Mouse (Mus musculus) gastrocnemius, adult 18-20 months (tissue): ENCODE data around the gene 4930404N11Rik. TPM values are rescaled to one million over a fixed set of nuclear protein-coding genes. Genes with fewer than 3 reads are reported as not detected.

Source experiments
- DNase-seq: peaks from one replicate; pipeline ENCODE4 v3.0.0; 2021; ENCODE audit warnings: low spot score
- total RNA-seq, 2 experiments: library from RNA; stranded (reverse); gene quantifications; 2 replicates each; pipeline ENCODE4 v1.2.3; 2021

The 4930404N11Rik gene
- total RNA-seq, 2 experiments from 2014 or later = 0.23 to 0.66 TPM

DNA sequence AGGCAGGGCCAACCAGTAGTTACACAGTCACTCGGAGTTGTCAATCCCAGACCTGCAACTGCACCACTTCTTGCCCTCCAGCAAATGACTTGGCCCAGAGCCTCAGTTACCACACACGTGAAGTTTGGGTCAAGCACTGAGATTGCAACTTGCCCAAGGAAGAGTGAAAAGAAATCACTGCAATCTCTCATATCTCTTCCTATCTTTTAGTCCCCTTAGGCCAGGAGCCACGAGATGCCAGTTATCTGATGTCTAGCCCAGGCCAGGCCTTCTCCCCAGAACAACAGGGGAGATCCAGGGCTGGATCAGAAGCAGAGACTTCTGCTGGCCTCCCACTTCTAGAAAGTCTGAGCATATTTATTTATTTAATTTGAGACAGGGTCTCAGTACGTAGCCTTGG lies 10.1 kb downstream of the 4930404N11Rik start:
- no peak for DNase-seq

DNA sequence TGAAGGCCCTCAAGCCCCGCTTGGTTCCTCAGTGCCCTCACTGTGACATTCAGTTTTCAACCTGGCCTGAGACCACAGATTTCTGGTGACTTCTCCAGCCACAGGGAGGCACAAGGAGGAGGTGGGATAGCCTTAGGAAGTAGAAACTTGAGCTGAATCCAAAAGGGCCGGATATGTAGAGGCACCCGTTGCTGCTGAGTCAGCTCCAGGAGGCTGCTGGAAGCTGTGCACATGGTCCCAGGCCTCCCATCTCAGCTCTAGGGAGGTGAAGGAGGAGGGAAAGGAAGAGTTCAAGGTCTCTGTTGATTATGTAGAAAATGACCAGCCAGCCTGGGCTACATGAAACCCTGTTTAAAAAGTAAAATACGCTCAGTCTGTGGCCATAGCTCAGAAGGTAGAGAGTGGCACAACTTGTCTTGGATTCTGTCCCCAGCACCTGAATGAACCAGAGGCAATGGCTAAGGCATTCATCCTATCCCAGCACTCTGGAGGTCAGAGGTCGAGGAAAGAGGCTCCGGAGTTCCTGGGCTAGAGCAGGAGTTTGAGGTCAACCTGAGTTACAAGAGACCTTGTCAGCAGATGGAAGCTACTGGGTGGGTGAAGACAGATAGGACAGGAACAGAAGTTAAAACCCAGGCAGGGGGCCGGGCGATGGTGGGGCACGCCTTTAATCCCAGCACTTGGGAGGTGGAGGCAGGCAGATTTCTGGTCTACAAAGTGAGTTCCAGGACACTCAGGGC lies 10.7 kb downstream of the 4930404N11Rik start:
- no peak for DNase-seq

GRCm38 (mm10) chr10:81351678-81352291 lies 13.8 kb downstream of the 4930404N11Rik start:
- DNase-seq = no peak

DNA sequence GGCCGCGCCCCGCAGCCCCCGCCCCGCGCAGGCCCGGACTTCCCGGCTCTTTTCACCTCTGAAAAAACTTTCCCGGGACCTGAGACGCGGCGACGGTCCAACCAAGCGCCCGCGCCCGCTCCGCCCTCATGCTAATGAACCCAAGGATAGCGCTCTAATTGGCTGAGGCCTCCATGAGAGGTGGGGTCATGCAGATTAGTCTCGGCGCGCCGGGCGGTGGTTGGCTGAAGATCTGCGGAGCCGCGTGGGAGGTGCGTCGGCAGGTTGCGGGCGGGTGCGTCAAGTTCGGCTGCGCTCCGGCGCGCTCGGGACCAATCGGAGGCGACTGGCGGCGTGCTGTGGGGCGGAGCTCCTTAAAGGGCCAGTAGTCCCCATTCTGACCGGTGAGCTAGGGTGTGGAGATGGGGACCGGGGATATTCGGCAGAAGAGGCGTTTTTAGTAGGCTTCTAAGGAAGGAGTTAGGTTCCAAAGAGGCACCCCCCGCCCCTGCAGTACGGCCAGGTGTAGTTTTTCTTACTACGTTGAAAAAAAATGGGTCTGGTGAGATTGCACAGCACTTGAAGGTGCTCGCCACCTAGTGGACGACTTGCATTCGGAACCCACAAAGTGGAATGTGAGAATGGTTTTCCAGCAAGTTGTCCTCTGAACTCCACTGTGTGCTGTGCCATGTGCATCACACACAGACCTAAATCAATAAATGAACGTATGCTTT lies 15.1 kb downstream of the 4930404N11Rik start, which contains the start of gene Hmg20b:
Gene Hmg20b (minus strand): TSS at position 130 of the 713 bp plus-strand sequence.
- DNase-seq = peak; percentile 99

DNA sequence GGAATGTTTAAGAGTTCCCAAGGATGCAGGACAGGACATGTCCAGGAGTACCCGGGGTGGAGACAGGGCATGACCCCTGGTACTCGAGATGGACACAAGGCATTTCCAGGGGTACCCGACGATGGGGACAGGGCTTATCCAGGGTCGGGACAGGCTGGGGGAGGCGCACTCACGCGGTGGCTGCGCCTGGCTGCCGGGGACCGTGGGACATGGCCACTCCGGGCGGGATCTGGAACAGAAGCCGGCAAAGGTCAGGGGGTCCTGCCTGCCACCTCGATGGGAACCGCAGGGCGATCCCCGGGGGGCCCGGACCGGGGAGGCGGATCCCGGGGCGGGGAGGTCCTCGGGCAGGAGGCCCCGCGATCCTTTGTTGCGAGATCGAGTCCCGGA lies 15.7 kb downstream of the 4930404N11Rik start:
- DNase-seq = no peak

- no peak for DNase-seq
Observed at GRCm38 (mm10) chr10:81349146-81349545, 16.5 kb downstream of the 4930404N11Rik start.

- no peak for DNase-seq
Observed at GRCm38 (mm10) chr10:81346453-81347067, 19.1 kb downstream of the 4930404N11Rik start.

DNA sequence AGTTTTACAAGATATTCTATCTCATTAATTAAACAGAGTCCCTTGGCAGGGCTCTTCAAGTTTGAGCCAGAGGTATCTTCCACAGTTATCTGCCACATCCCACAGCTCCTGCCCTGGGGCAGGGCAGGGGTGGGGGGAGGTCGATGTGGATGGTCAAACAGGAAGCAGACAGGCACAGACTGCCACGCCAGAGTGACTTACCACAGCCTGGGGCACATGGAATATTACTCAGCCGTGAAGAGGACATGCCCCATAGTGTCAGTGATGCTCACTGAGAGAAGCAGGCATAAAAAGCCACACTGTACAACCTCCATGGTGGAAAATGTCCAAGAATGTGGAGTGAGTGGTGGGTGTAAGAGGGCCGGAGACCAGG lies 20.5 kb downstream of the 4930404N11Rik start:
- no peak for DNase-seq

DNA sequence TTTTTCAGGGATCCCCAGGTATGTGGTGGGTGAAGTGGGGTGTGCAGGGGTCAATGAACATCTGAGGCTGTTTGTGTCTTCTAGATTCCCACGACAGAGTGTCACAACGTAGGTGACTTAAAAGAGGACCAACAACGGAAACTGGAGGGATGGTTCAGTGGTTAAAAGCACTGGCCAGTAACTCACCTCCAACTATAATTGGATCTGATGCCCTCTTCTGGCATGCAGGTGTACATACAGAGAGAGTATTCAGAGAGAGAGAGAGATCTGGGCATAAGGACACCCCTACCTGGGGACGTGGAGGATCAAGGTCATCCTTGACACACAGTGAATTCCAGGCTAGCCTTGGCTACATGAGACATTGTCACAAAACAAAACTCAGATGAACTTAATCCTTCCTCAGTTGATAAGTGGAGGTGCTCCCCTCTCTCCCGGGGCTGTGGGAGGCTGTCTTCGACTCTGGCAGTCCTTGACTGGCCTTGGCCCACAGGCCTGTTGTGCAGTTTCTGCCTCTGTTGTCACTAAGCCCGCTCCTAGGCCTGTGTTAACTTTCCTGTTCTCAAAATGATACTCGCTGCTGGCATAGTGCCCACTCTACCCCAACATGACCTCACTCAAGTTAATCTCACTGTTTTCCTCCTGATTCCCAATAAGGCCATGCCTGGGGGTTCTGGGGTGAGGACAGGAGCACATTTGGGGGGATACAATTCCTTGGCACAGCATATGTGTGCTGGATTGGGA lies 21.0 kb downstream of the 4930404N11Rik start:
- DNase-seq = no peak

GRCm38 (mm10) chr10:81342686-81343505 lies 22.7 kb downstream of the 4930404N11Rik start, which contains the start of gene Gipc3:
Gene Gipc3, minus strand, starts transcription at chr10:81343266.
- no peak for DNase-seq

DNA sequence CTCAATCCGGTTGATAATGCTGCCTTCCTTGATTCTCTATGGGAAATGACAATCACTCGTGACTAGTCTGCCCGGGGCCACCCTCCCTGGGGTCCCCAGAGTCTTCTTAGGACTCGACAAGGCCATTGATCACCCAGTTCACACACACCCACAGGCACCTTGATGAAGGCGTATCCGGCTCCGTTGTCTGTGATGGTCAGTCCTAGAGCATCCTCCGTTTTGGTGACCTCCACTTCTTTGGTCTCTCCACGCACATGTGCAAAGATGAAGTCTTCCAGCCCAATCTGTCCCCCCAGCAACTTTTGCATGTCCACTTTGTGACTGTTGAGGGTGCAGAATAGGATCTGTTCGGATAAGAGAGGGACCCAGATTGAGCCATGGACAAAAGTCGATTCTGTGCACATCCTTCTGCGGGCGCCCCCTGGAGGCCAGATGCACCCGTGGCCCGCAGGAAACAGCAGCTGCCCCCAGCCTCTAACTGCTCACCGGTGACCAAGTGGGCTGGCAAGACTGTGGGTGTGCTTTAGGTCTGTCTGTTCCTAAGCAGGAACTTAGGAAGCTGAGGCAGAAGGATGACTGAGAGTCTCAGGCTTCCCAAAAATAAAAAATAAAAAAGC lies 24.2 kb downstream of the 4930404N11Rik start:
- peak; percentile 62 for DNase-seq

- no peak for DNase-seq
Observed at GRCm38 (mm10) chr10:81340551-81341332, 24.9 kb downstream of the 4930404N11Rik start.

- no peak for DNase-seq
Observed at GRCm38 (mm10) chr10:81336558-81336957, 29.1 kb downstream of the 4930404N11Rik start.

- DNase-seq = no peak
Observed at GRCm38 (mm10) chr10:81335393-81336340, 29.9 kb downstream of the 4930404N11Rik start.

DNA sequence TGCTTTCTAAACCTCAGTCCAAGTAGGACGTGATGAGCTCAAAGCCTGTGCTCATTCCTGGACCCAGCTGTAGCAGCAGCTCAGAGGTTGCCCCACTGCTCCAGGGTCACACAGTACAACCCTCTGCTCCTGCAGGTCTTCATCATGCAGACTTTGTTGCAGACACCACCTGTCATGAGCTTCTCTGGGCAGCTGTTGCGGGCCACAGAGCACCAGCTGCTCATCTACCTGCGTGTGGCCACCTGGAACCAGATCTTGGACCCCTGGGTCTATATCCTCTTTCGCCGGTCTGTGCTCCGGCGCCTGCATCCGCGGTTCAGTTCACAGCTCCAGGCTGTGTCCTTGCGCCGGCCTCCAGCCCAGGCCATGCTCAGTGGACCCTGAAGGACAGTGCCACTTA lies 31.3 kb downstream of the 4930404N11Rik start:
- no peak for DNase-seq

DNA sequence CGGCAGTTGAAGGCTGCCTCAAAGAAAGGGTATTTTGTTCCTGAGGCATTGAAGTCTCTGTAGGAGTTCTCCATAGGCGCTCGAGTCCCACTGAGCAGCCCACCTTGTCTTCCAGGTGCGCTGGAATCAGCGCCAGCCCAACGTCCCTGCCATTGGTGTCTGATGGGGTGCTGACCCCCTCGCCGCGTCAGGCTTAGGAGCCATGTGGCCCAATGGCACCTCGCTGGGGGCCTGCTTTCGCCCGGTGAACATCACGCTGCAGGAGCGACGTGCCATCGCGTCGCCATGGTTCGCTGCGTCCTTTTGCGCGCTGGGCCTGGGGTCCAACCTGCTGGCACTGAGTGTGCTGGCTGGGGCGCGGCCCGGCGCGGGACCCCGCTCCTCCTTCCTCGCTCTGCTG lies 33.3 kb downstream of the 4930404N11Rik start:
- no peak for DNase-seq

DNA sequence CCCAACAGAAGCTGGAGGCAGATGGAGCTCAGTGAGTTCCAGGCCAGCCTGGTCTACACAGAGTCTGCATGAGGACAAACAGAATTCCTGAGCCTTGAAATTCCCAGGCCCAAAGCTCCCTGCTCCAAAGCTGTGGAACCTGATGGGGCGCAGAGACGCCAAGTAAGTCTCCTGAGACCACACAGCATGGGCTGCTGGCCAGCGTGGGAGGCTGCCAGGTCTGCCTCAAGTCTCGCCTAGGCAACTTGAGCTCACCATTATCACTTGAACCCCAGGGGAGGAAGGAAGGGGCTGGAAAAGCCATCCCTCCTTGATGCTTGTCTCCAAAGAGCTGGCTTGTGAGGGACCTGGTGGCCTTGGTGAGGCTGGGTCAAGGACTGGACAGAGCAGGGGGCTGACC lies 35.6 kb downstream of the 4930404N11Rik start:
- peak; percentile 54 for DNase-seq
